Mouse (Mus musculus) c-Kit-positive CD71-positive TER-119-negative erythroid progenitor cells, embryonic 14.5 days (primary cell): ENCODE data around the gene Cep112.

Experiments
- DNase-seq: peaks from one replicate; pipeline ENCODE4 v3.0.0-alpha.2; 2013; ENCODE audit warnings: low read depth

Cep112 gene

GRCm38 (mm10) chr11:108877520-108877919 is 452.5 kb downstream of the Cep112 start:
- DNase-seq = no peak

GRCm38 (mm10) chr11:108880546-108880945 is 455.6 kb downstream of the Cep112 start:
- no peak for DNase-seq

GRCm38 (mm10) chr11:108881662-108882061 is 456.7 kb downstream of the Cep112 start:
- DNase-seq = no peak

- no peak for DNase-seq
Measured at GRCm38 (mm10) chr11:108885276-108885896, 460.4 kb downstream of the Cep112 start.

- no peak for DNase-seq
Measured at GRCm38 (mm10) chr11:108886060-108886459, 461.1 kb downstream of the Cep112 start.

- DNase-seq = no peak
Measured at GRCm38 (mm10) chr11:108889121-108889520, 464.1 kb downstream of the Cep112 start.

GRCm38 (mm10) chr11:108890544-108890943 is 465.6 kb downstream of the Cep112 start:
- DNase-seq = no peak

GRCm38 (mm10) chr11:108891111-108891870 is 466.3 kb downstream of the Cep112 start:
- no peak for DNase-seq

- no peak for DNase-seq
Measured at GRCm38 (mm10) chr11:108891871-108892380, 466.9 kb downstream of the Cep112 start.

- no peak for DNase-seq
Measured at GRCm38 (mm10) chr11:108892406-108892805, 467.4 kb downstream of the Cep112 start.

GRCm38 (mm10) chr11:108893232-108893790 is 468.3 kb downstream of the Cep112 start:
- DNase-seq = no peak

- DNase-seq = no peak
Measured at GRCm38 (mm10) chr11:108893855-108894510, 469.0 kb downstream of the Cep112 start.

- DNase-seq = no peak
Measured at GRCm38 (mm10) chr11:108897034-108897433, 472.0 kb downstream of the Cep112 start.

- DNase-seq = no peak
Measured at GRCm38 (mm10) chr11:108898063-108898462, 473.1 kb downstream of the Cep112 start.

GRCm38 (mm10) chr11:108898483-108898882 is 473.5 kb downstream of the Cep112 start:
- DNase-seq = no peak

GRCm38 (mm10) chr11:108900718-108901488 is 475.9 kb downstream of the Cep112 start:
- no peak for DNase-seq

- no peak for DNase-seq
Measured at GRCm38 (mm10) chr11:108901670-108902069, 476.7 kb downstream of the Cep112 start.

- no peak for DNase-seq
Measured at GRCm38 (mm10) chr11:108902303-108902702, 477.3 kb downstream of the Cep112 start.

- DNase-seq = no peak
Measured at GRCm38 (mm10) chr11:108906590-108907254, 481.7 kb downstream of the Cep112 start.

- DNase-seq = no peak
Measured at GRCm38 (mm10) chr11:108909396-108910195, 484.6 kb downstream of the Cep112 start.
